Mouse (Mus musculus): Measurements from ENCODE around the gene Naa50. TPM values are rescaled to one million over a fixed set of nuclear protein-coding genes. Genes with fewer than 3 reads are reported as not detected.

Gene Naa50
- total RNA-seq (2023) = 34.8 TPM

DNA sequence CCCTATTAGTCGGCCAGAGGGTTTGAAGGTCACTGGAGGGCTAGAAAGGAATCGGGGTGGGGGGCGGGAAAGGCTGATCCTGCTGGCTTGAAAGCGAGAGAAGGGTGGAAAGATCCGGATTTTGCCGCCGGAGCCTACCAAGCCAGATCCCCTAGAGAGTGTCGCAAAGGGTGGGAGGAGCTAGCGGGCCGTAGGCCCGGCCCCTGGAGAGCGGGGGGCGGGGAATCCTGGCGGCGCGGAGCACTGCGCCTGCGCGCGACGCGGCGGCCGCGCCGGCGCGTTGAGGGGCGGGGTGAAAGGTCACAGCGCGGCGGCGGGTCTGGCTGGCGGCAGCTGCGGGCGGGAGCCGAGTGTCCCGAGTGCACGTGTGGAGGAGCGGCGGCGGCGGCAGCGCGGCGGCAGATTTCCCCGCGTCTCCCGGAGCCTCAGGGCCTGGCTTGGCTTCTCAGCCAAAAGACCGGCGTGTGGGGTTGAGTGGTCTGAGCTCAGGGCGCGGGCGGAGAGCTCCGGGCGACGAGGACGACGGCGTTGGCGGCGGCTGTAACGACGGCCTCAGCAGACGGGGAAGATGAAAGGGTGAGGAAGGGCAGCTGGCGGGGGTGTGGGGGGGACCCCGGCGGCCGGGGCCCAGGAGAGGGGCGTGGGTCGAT, at the start of gene Naa50, which contains the start of gene Atp6v1a:
Naa50 (plus strand) TSS at position 295 of the 650 bp plus-strand sequence.
Atp6v1a (minus strand) TSS at position 170 of the 650 bp plus-strand sequence.

DNA sequence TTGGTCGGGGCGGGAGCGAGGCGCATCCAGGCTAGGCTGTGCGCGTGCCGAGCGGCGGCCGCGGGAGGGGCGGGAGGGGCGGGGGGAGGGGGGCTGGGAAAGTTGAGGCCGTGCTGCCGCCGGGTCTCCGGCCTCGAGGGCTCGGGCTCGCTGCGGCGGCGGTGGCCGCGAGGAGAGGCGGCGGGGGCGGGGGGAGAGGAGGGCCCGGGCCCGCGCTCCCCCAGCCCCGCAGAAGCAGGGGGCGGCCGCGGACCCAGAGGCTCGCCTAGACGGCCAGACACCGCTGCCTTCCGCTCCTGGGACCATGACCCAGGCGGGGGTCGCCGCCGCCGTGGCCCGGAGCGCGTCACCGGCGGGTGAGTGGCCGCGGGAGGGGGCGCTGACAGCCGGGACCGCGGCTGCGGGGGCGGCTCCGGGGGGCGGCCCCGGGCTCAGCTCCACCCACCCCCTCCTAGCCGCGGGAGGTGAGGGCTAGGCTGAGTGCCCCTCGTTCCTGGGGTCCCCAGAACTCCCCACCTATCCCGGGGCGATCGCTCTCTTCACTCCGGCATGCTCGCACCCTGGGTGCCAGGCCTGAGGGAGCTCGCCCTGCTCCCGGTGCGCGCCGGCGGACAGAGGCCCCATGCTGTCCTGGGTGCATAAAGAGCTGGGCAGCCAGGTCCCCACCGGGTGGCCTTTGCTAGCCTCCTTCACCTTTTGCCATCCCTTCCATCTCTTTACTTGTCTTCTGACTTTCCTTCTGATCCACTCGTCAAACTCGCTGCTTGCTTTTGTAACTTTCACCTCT, 33.7 kb downstream of the Naa50 start, which contains the start of gene Usf3:
Usf3 (plus strand) TSS at position 92 of the 787 bp plus-strand sequence.

Other genes starting within 250 kb of the Naa50 start
- 66.6 TPM for gene Qtrt2, start 213.0 kb upstream of the Naa50 start, total RNA-seq (2023)
- gene Zdhhc23, start 160.0 kb upstream of the Naa50 start, total RNA-seq (2023) = 5.0 TPM
- gene Gramd1c, start 76.5 kb upstream of the Naa50 start, total RNA-seq (2023) = 1.7 TPM
- 22.0 TPM for gene Atp6v1a, start 125 bp upstream of the Naa50 start, total RNA-seq (2023)
- 25.5 TPM for gene Usf3, start 33.4 kb downstream of the Naa50 start, total RNA-seq (2023)
- gene Sidt1, start 193.4 kb downstream of the Naa50 start, total RNA-seq (2023) = 193 TPM
- gene Spice1, start 207.3 kb downstream of the Naa50 start, total RNA-seq (2023) = 91.3 TPM